Mouse (Mus musculus) leukemia stem cell, adult 10-12 weeks (primary cell): ENCODE data around the gene Crabp2. TPM values are rescaled to one million over a fixed set of nuclear protein-coding genes. Genes with fewer than 3 reads are reported as not detected.

Experiments used
- polyA plus RNA-seq: library from polyadenylated mRNA; stranded (reverse); fragments of >175 nt; gene quantifications from 2 replicates; pipeline ENCODE4 v1.2.3, GENCODE M21; 2012; ENCODE audit warnings: low replicate concordance

The Crabp2 gene
- not detected in 2 replicates for polyA plus RNA-seq

GRCm38 (mm10) chr3:87948378-87949265 lies at the start of gene Crabp2:
Crabp2 (plus strand) TSS chr3:87948666.

GRCm38 (mm10) chr3:87905880-87906485 lies 42.5 kb upstream of the Crabp2 start, which contains the start of gene Hdgf:
Hdgf (plus strand) TSS chr3:87906321.

GRCm38 (mm10) chr3:87919336-87920108 lies 28.9 kb upstream of the Crabp2 start, which contains the start of gene Mrpl24:
Mrpl24 (plus strand) TSS chr3:87919506.

DNA sequence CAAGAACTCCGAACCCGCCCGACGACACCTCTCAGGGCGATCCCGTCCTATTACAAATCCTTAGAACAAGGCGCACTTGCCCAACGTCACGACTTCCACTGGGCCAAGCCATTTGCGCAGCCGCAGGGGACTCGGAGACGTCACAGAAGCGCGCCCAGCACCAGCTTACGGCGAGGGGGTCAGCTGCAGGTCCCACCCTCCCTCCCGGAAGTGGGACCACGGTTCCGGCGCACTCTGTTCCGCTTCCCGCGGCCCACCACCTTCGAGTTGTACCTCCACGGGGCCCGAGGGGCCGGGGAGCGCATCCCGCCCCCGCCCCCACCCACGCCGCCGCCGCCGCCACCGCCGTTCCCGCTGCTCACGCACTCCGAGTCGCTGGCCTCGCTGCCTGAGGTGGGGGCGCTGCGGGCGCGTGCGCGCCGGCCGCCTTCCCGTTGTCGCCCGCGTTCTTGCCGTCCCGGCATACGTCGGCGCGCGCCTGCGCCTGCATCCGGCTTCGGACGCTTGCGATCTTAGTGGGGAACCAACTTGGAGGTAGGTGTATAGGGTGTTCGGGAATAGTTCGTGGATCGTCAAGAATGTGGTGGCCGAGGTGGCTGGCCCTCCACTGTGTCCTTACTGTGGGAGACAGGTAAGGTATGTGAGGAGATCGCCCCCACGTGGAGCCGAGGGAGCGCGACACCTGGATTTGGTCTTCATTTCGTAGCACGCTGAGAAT lies 18.2 kb upstream of the Crabp2 start, which contains the start of the genes Isg20l2 and Rrnad1:
Isg20l2 (plus strand) TSS at position 237 of the 718 bp plus-strand sequence.
Rrnad1 (minus strand) TSS at position 640 of the 718 bp plus-strand sequence.

GRCm38 (mm10) chr3:87970939-87971488 lies 22.5 kb downstream of the Crabp2 start, which contains the start of gene Nes:
Nes (plus strand) TSS chr3:87971078.

GRCm38 (mm10) chr3:88000181-88000580 lies 51.7 kb downstream of the Crabp2 start, which contains the start of gene Bcan:
Bcan (minus strand) TSS chr3:88000230.

Other genes starting within 250 kb of the Crabp2 start
- 2.1 TPM in 1 of 2 replicates, not detected in the other for gene Lrrc71, start 200.0 kb upstream of the Crabp2 start, polyA plus RNA-seq
- 0.07 TPM in 1 of 2 replicates, not detected in the other for gene Ntrk1, start 153.5 kb upstream of the Crabp2 start, polyA plus RNA-seq
- gene Insrr, start 151.7 kb upstream of the Crabp2 start, polyA plus RNA-seq: 0.07 and 0.25 TPM in 2 replicates
- 27.1 and 31.2 TPM in 2 replicates for gene Pear1, start 124.4 kb upstream of the Crabp2 start, polyA plus RNA-seq
- gene Sh2d2a, start 101.9 kb upstream of the Crabp2 start, polyA plus RNA-seq: 5.7 and 12.1 TPM in 2 replicates
- gene Prcc, start 63.1 kb upstream of the Crabp2 start, polyA plus RNA-seq: 82.3 and 132 TPM in 2 replicates
- 767 and 952 TPM in 2 replicates for gene Hdgf, start 42.3 kb upstream of the Crabp2 start, polyA plus RNA-seq
- gene Mrpl24, start 29.2 kb upstream of the Crabp2 start, polyA plus RNA-seq: 3.9 and 12.2 TPM in 2 replicates
- 13.1 and 20.4 TPM in 2 replicates for gene Isg20l2, start 18.4 kb upstream of the Crabp2 start, polyA plus RNA-seq
- gene Rrnad1, start 17.9 kb upstream of the Crabp2 start, polyA plus RNA-seq: 8.5 and 26.9 TPM in 2 replicates
- gene Nes, start 22.4 kb downstream of the Crabp2 start, polyA plus RNA-seq: 0.62 and 1.3 TPM in 2 replicates
- not detected in 2 replicates for gene Bcan, start 51.6 kb downstream of the Crabp2 start, polyA plus RNA-seq
- not detected in 2 replicates for gene Hapln2, start 78.9 kb downstream of the Crabp2 start, polyA plus RNA-seq
- 6.3 and 10.8 TPM in 2 replicates for gene Gpatch4, start 94.4 kb downstream of the Crabp2 start, polyA plus RNA-seq
- 12.6 and 22.1 TPM in 2 replicates for gene Naxe, start 109.8 kb downstream of the Crabp2 start, polyA plus RNA-seq
- gene Ttc24, start 129.6 kb downstream of the Crabp2 start, polyA plus RNA-seq: not detected in 2 replicates
- gene Iqgap3, start 133.3 kb downstream of the Crabp2 start, polyA plus RNA-seq: 5.7 and 16.2 TPM in 2 replicates
- gene Mef2d, start 193.7 kb downstream of the Crabp2 start, polyA plus RNA-seq: 122 and 139 TPM in 2 replicates